Mouse (Mus musculus): Measurements from ENCODE around the gene Fcrl1. TPM values are rescaled to one million over a fixed set of nuclear protein-coding genes. Genes with fewer than 3 reads are reported as not detected.
"Not testable (repeated sequence)": the region's sequence is repeated elsewhere in the genome, so short reads cannot be mapped to it uniquely, and the experiment has no call there.

Fcrl1 gene
- polyA plus RNA-seq, 1 experiment, result 0.29 TPM

DNA sequence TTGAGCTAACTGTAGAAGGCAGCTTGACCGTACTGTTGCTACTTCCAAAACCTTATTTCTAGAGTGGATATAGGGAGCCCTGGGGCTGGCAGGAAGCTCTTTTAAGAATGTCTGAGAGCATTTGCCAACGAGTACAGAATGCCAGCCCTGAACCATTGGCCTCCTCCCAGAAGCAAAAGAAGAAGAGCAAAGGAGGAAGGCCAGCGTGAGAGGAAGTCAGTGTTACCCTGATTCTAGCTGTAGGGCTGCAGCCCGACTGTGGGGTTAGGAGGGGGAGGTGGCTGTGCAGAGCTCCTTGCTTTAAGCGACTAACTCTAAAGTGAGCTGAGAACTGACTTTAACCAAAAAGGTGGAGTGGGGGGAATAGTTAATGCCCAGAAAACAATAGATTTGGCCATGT lies 7.0 kb upstream of the Fcrl1 start:
- Histone ChIP-seq H3K4me1 (ENCODE audit: control insufficient read depth, insufficient read depth, low read length) (no peaks in the 10 kb centered on the region), H3K4me3 (replicated peaks; ENCODE audit: insufficient read depth, low read depth, low read length) (no peak overlapping the region), H3K27me3 (ENCODE audit: control insufficient read depth, insufficient read depth, low read length) (no peaks in the 10 kb centered on the region), H3K27ac (ENCODE audit: insufficient read depth, low read length) (no peak overlapping the region)
- TF ChIP-seq CTCF (IDR thresholded peaks at IDR 0.05; ENCODE audit: borderline replicate concordance, insufficient read depth, low read depth, low read length) (no peak), POLR2A (IDR thresholded peaks at IDR 0.05; ENCODE audit: borderline replicate concordance, insufficient read depth, low read length) (no peak)
- 46% methylated on average over 5 of the region's 5 CpGs for WGBS
- DNase-seq, result no peak

DNA sequence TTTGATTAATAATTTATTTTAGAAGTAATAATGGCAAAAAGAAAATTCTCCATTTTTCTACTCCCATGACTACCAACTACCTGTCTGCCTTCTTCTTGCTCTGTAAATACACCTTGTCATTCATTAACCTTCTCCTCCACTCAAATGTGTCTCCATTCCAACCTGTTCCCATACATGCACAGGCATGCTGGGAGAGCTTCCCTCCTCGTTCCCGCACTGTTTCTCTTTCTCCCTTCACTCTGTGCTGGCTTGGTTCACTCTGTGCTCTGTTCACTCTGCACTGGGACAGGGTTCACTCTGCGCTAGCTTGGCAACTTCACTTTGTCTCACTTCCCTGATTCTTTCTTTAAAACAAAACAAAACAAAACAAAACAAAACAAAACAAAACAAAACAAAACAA lies 1.0 kb downstream of the Fcrl1 start:
- no peaks in the 10 kb centered on the region for H3K4me1 ChIP-seq (ENCODE audit: control insufficient read depth, insufficient read depth, low read length)
- 66% methylated on average over 3 of the region's 3 CpGs for WGBS
- H3K4me3 ChIP-seq (replicated peaks; ENCODE audit: insufficient read depth, low read depth, low read length), result no peak overlapping the region
- no peak for DNase-seq
- H3K27ac ChIP-seq (ENCODE audit: insufficient read depth, low read length), result no peak overlapping the region
- H3K27me3 ChIP-seq (ENCODE audit: control insufficient read depth, insufficient read depth, low read length), result no peaks in the 10 kb centered on the region
- TF ChIP-seq CTCF (IDR thresholded peaks at IDR 0.05; ENCODE audit: borderline replicate concordance, insufficient read depth, low read depth, low read length), result no peak
- TF ChIP-seq POLR2A (IDR thresholded peaks at IDR 0.05; ENCODE audit: borderline replicate concordance, insufficient read depth, low read length), result no peak

DNA sequence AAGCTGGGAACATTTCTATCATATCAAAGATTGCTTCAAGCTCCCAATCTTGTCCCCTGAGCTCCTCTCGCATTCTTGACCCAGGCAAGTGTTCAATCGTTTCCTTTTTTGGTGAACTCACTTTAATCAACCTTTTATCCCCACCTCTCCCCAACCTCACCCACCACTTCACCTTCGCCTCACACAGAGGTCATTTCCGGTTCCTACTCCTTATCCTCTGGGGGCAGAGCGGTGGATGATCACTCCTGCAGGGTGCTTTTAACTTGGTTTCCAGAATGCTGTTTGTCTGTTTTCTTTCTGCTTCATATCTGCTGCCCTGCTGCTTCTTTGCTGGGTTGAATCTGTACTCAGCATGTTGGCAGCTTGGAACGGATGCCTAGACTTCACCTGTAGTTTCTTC lies 1.5 kb downstream of the Fcrl1 start:
- 75% methylated on average over 6 of the region's 6 CpGs for whole genome bisulfite sequencing
- Histone ChIP-seq H3K4me1 (ENCODE audit: control insufficient read depth, insufficient read depth, low read length) (no peaks in the 10 kb centered on the region), H3K27me3 (ENCODE audit: control insufficient read depth, insufficient read depth, low read length) (no peaks in the 10 kb centered on the region), H3K27ac (ENCODE audit: insufficient read depth, low read length) (no peak overlapping the region), H3K4me3 (replicated peaks; ENCODE audit: insufficient read depth, low read depth, low read length) (no peak overlapping the region)
- TF ChIP-seq POLR2A (IDR thresholded peaks at IDR 0.05; ENCODE audit: borderline replicate concordance, insufficient read depth, low read length) (no peak), CTCF (IDR thresholded peaks at IDR 0.05; ENCODE audit: borderline replicate concordance, insufficient read depth, low read depth, low read length) (no peak)
- DNase-seq, result no peak

DNA sequence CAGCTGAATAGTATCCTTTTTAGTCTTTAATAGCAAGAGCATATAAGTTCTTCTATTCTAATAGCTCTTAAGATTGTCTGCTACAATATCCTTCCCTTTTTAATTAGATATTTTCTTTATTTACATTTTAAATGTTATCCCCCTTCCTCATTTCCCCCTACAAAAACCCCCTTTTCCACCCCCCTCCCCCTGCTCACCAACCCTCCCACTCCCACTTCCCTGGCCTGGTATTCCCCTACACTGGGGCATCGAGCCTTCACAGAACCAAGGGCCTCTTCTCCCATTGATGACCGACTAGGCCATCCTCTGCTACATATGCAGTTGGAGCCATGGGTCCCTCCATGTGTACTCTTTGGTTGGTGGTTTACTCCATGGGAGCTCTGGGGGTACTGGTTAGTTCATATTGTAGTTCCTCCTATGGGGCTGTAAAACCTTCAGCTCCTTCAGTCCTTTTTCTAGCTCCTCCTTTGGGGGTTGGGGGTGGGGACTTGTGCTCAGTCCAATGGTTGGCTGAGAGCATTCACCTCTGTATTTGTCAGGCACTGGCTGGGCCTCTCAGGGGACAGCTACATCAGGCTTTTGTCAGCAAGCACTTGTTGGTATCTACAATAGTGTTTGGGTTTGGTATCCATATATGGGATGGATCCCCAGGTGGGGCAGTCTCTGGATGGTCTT lies 3.6 kb downstream of the Fcrl1 start:
- not testable (repeated sequence) for H3K4me3 ChIP-seq (replicated peaks; ENCODE audit: insufficient read depth, low read depth, low read length); H3K4me1 ChIP-seq (ENCODE audit: control insufficient read depth, insufficient read depth, low read length); H3K27ac ChIP-seq (ENCODE audit: insufficient read depth, low read length); H3K27me3 ChIP-seq (ENCODE audit: control insufficient read depth, insufficient read depth, low read length); DNase-seq
- WGBS, result 91% methylated on average over 2 of the region's 2 CpGs

DNA sequence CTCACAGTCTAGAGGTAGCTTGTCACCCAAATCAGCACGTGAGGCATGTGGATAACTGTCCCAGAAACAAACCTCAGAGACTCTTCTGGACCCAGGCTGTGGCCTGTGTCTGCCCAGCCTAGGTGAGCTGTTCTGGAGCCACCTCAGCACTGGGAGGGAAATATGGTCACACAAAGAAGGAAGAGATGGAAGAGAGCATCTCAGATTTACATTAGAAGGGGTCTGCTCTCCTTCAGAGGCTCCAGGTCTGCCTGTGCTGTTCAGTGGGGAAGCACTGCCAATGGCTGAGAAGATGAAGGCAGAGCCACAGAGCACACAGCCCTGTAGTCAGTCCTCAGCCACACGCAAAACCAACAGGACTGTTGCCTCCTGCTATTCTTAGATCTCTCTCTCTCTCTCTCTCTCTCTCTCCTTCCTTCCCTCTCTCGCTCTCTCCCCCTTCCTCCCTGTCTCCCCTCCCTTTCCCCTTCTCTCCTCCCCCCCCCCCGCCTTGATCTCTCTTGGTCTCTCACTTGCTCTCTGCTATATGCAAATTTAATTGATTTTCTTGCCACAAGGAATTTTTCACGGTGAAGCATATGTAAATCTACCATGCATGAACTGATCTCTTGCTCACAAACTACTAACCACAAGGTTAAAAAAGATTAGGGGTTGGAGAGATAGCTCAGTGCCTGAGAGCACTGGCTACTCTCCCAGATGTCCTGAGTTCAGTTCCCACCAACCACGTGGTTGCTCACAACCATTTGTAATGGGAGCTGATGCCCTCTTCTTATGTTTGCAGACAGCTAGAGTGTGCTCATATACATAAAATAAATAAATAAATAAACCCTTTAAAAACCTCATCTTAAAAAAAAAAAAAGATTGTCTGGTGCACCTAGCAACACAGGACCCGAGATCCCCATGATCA lies 5.9 kb downstream of the Fcrl1 start:
- TF ChIP-seq POLR2A (IDR thresholded peaks at IDR 0.05; ENCODE audit: borderline replicate concordance, insufficient read depth, low read length) (no peak), CTCF (IDR thresholded peaks at IDR 0.05; ENCODE audit: borderline replicate concordance, insufficient read depth, low read depth, low read length) (no peak)
- Histone ChIP-seq H3K4me3 (replicated peaks; ENCODE audit: insufficient read depth, low read depth, low read length) (no peak overlapping the region), H3K27me3 (ENCODE audit: control insufficient read depth, insufficient read depth, low read length) (no peaks in the 10 kb centered on the region), H3K27ac (ENCODE audit: insufficient read depth, low read length) (no peak overlapping the region), H3K4me1 (ENCODE audit: control insufficient read depth, insufficient read depth, low read length) (no peaks in the 10 kb centered on the region)
- WGBS, result 46% methylated on average over 7 of the region's 7 CpGs
- DNase-seq, result no peak

DNA sequence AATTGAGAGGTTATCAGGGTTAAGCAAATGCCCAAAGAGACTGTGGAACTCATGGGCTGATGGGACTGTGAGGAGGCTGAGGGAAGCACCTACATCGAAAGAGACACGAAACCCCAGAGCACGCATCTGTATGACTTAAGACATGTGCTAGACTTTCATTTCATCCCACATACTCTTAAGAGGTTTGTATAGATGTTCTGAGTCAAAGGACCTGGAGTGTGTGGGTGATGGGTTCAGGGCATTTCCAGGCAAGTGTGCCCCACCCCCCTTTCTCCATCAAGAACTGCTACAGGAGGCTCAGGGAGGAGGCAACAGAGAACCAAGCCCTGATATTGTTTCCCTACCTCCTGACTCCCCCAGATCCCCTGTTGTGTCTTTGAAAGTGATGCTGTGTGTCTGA lies 7.1 kb downstream of the Fcrl1 start:
- no peak overlapping the region for H3K4me3 ChIP-seq (replicated peaks; ENCODE audit: insufficient read depth, low read depth, low read length)
- no peaks in the 10 kb centered on the region for H3K4me1 ChIP-seq (ENCODE audit: control insufficient read depth, insufficient read depth, low read length)
- TF ChIP-seq POLR2A (IDR thresholded peaks at IDR 0.05; ENCODE audit: borderline replicate concordance, insufficient read depth, low read length), result no peak
- no peak for TF ChIP-seq CTCF (IDR thresholded peaks at IDR 0.05; ENCODE audit: borderline replicate concordance, insufficient read depth, low read depth, low read length)
- WGBS, result 95% methylated on average over 3 of the region's 3 CpGs
- H3K27ac ChIP-seq (ENCODE audit: insufficient read depth, low read length), result no peak overlapping the region
- no peak for DNase-seq
- no peaks in the 10 kb centered on the region for H3K27me3 ChIP-seq (ENCODE audit: control insufficient read depth, insufficient read depth, low read length)

DNA sequence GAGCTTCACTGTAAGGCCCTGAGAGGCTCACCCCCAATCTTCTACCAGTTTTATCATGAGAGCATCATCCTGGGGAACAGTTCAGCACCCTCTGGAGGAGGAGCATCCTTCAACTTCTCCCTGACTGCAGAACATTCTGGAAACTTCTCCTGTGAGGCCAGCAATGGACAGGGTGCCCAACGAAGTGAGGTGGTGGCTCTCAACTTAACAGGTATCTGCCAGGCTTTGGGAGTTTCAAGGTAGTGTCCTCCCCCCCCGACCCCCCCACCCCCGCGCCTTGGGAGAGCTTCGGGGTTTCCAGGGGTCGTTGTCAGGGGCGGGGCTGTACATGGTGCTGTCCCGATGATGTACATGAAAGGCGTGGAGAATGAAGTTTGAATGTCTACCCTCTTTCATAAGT lies 8.9 kb downstream of the Fcrl1 start:
- WGBS, result 66% methylated on average over 9 of the region's 9 CpGs
- no peak overlapping the region for H3K4me3 ChIP-seq (replicated peaks; ENCODE audit: insufficient read depth, low read depth, low read length)
- H3K4me1 ChIP-seq (ENCODE audit: control insufficient read depth, insufficient read depth, low read length), result no peaks in the 10 kb centered on the region
- TF ChIP-seq POLR2A (IDR thresholded peaks at IDR 0.05; ENCODE audit: borderline replicate concordance, insufficient read depth, low read length), result no peak
- no peaks in the 10 kb centered on the region for H3K27me3 ChIP-seq (ENCODE audit: control insufficient read depth, insufficient read depth, low read length)
- no peak for DNase-seq
- no peak overlapping the region for H3K27ac ChIP-seq (ENCODE audit: insufficient read depth, low read length)

DNA sequence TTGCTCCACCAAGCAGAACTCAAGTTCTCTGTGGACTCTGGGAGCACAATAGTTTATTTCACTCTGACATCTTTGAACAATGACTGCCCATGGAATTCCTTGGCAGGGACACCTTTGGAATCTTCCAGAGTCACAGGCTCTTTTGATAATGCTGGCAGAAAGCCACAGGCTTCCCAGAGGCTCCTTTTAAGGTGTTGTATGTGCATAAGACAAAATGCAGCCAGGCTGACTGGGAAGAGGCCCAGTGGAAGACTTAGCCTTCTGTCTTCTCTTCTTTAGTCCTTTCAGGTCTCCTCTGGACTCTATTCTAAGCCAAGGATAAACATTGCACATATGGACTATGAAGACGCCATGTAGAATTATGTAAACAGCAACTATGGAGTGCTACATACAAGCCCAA lies 14.7 kb downstream of the Fcrl1 start:
- Histone ChIP-seq H3K27ac (ENCODE audit: insufficient read depth, low read length) (no peak overlapping the region), H3K27me3 (ENCODE audit: control insufficient read depth, insufficient read depth, low read length) (no peaks in the 10 kb centered on the region), H3K4me3 (replicated peaks; ENCODE audit: insufficient read depth, low read depth, low read length) (no peak overlapping the region), H3K4me1 (ENCODE audit: control insufficient read depth, insufficient read depth, low read length) (no peaks in the 10 kb centered on the region)
- TF ChIP-seq POLR2A (IDR thresholded peaks at IDR 0.05; ENCODE audit: borderline replicate concordance, insufficient read depth, low read length) (no peak), CTCF (IDR thresholded peaks at IDR 0.05; ENCODE audit: borderline replicate concordance, insufficient read depth, low read depth, low read length) (no peak)
- WGBS, result 78% methylated on average over 1 of the region's 1 CpGs
- DNase-seq, result no peak

All from cerebellum, adult 2 months (tissue).